Mouse (Mus musculus): ENCODE data around the gene Thap11.
A peak's percentile ranks its signal among the peaks of the same experiment; 100 is the strongest.

- TF ChIP-seq MAX (IDR thresholded peaks at IDR 0.05) (peak; percentile 20), USF1 (IDR thresholded peaks at IDR 0.05; ENCODE audit: low read depth) (no peak), CTCF (IDR thresholded peaks at IDR 0.05; ENCODE audit: control insufficient read depth, insufficient read depth, insufficient read length) (no peak), CEBPB (IDR thresholded peaks at IDR 0.05; ENCODE audit: low read depth) (peak; percentile 37), MYOG (IDR thresholded peaks at IDR 0.05; ENCODE audit: control insufficient read depth, extremely low read depth, insufficient read length) (no peak), MYOD1 (IDR thresholded peaks at IDR 0.05; ENCODE audit: control insufficient read depth, insufficient read length, low read depth) (no peak)
Observed at GRCm38 (mm10) chr8:105826861-105827848, 27.8 kb upstream of the Thap11 start, which contains the start of the genes Ranbp10 and Tsnaxip1.

Data from C2C12 (cell line).